Mouse (Mus musculus): Measurements from ENCODE around the gene Psd. TPM values are rescaled to one million over a fixed set of nuclear protein-coding genes. Genes with fewer than 3 reads are reported as not detected.

Psd gene
- total RNA-seq, 2 experiments from 2014 or later, result 686 to 714 TPM

DNA sequence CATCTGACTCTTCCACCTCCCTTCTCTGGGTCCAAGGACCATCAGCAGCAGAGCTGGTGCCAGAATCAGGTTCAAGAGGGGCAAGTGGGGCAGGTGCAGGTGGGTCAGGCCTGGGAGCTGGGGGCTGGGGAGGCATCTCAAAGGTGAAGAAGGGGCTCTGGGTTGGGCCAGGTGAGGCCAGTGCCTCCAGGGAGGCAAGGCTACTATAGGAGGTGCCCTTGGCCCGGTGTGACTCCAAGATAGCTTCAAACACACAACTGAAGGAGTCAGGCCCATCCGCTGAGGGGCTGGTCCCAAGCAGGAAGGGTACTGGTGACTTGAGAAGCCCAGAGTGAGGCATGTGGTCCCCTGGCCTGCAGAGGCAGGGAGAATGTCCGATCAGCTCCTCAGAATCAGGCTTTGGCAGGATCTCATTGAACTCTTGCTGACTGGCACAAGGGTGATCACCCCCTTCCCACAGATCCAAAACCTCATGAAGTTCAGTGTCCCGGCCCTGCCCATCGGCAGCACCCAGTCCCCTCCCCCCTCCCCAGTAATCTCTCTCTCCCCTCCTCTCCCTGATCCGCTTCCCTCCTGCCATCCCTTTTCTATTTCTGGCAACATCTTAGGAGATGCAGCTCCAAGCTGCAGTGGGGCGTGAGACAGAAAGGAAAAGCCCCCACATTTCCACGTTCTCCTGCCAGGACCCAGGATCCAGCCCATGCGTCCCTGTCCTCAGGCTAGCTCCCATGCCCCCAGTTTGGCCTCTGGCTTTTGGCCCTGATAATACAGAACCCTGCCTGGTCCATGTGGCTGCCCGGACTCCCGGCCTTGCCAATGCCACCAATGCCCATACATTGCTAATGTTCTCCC lies 4.6 kb downstream of the Psd start:
- DNase-seq (ENCODE audit: low spot score in 2 of 2), result no peak

DNA sequence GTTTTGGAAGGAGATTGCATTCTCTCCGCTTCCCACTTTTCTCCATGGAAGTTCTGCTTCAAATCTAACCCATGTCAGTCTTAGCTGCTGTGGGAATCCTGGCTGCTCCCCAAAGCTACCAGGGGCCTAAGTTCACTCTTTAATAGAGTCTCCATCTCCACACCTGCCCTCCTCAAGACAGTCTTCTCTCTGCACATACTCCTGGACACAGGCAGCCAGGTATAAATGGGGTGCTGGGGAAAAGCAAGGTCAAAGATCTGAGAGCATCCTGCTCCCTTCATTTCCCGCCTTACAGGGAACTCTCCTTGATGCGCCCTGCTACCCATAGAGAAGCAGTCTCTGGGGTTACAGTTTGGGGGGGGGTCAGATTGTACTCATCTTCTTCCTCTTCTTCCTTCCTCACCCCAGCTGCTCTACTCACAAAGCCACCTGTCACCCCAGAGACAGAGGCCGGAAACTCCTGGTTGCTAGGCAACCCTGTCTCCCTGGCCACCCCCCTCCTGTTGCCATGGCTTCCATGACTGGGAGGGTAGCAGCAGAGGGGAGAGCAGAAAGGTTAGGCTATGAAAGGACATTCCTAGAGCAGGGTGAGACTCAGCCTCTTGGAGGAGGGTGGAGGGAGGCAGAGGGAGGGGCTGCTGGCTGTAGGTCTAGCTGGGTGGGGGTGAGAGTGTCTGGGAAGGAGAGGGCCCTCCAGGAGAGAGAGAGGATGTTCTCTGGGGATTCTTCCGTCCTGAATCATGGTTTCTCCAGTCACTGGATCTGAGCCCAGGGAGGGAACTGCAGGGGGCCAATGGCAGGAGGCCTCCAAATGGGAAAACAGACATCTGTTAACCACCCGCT lies 5.6 kb downstream of the Psd start:
- peak in 1 of 2 experiments; percentile 50 for DNase-seq (ENCODE audit: low spot score in 2 of 2)

DNA sequence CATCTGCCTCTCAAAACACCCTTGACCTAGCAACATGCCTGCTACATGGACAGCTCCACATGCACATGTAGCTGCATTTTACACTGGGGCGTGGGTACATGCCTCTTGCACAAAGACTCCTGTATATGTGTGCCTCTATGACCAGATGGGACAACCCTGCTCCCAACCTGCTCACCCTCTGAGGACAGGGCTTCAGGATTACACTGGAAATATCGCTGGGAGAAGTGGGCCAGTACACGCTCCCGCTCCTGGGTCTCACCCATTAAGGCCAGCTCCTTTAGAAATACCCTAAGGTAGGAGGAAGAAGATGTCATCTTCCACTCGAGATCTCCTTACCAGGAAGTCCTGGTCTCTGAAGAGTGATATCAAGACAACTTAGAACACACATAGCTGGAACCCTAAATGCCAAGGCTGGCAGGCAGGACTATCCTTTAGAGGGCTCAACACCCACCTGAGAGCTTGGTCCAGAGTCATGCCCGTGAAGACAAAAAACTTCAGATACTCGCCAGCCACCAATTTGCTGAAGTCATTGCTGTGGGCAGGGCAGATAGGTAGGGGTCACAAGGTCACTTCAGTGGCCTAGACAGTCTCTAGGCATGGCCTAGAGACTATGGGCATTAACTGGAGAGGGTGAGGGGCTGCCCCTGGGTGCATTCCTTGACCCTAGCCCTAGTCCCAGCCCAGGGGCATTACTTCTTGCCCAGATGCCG lies 6.7 kb downstream of the Psd start:
- no peak for DNase-seq (ENCODE audit: low spot score in 2 of 2)

DNA sequence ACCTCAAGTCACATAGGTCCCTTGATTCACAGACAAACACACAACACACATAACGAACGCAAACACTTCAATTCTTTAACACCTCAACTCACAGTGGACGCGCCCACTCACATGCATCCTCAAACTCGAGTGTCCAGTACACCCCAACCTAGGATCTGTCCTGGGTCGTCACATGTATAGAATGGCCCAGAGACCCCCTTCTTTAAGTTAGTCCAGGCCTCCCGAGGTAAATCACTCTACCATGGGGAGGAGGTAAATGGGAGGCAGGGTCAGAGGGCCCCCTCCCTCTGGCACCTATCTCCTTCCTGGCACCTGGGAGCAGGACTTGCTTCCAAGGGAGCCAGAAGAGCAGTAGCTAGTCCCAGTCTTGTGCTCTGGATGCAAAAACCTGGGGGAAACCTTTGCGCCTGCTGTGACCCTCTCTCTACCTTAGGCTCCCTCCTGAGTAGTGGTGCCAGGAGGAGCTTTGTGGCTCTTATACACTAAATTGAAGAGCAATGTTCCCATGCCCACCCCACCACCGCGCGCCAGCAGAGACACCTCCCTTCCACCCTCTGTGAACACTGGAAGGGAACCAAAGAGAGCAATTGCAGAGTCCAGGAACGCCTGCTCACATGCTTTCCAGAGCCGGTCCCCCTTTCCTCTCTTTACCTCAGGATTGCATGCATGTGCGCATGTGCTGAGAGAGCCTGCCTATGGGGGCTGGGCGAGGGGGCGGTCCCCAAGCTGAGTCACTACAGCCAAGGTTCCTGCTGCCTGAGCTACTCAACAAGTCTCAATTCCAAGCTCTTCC lies 8.2 kb downstream of the Psd start:
- DNase-seq (ENCODE audit: low spot score in 2 of 2), result peak; percentile 73 to 84

DNA sequence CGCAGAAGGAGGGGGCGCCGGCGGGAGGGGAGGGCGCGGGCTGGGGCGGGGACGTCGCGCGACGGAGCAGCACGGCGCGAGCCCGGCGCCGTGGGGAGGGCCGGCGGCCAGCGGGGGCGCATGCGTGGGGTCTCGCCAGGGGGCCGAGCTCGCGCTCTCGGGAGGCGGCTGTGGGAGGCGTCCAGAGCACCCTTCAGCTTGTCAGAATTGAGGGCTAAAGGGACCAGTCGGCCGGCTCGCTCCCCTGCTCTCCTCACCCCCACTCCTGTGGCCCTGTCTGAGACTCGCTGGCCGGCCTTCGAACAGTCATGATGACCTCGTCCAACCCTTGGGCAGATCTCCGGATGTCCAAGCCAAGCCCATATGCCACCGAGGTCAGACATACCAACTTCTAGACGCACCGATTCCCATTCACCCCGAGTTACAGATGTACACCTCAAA lies 8.9 kb downstream of the Psd start:
- DNase-seq (ENCODE audit: low spot score in 2 of 2), result peak; percentile 61 to 78

DNA sequence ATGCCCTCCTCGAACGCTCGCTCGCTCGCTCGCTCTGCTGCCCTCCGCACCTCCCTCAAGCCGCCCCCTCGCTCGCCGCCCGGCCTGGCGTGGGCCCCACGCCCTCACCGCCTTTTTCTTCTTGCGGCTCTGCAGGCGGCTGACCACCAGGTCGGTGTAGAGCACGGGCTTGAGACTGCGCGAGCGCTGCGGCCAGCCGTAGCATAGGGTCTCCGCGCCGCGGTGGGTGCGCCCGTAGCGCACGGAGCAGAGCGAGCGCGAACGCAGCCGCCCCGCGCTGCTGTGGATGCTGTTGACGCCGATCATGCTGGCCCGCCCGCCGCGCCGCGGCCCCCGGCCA lies 9.4 kb downstream of the Psd start:
- DNase-seq (ENCODE audit: low spot score in 2 of 2), result peak; percentile 25 to 48

DNA sequence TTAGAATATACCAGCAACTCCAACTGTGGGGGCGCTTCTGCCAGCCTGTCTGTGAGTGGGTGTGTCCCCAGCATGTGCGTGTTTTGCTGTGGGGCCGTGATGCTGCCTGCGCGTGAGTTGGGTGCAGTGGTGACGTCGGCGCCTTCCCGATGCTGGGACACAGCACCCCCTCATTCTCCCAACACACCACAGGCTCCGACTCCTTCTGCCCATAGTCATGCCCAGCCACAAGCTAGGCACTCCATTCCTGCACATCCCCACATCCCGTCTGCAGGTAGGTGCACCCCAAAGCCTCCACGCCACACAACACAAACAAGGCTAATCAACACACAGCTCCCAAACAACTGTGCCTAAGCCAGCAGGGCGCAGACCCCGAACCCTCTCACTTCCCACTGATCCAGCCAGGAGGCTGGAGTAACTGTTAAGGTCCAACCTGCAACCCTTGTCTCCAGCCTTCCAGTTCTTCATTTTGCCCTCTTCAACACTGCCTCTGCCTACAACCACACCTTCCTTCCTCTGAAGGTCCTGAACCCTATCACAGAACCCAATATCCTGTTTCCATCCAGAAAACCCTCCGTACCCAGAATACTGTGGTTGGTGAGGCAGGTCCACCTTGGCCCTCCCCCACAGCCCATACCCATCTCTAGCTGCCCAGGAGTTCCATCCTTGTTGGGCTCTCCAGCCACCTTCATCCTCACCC lies 10.0 kb downstream of the Psd start:
- DNase-seq (ENCODE audit: low spot score in 2 of 2), result peak; percentile 61 to 62

DNA sequence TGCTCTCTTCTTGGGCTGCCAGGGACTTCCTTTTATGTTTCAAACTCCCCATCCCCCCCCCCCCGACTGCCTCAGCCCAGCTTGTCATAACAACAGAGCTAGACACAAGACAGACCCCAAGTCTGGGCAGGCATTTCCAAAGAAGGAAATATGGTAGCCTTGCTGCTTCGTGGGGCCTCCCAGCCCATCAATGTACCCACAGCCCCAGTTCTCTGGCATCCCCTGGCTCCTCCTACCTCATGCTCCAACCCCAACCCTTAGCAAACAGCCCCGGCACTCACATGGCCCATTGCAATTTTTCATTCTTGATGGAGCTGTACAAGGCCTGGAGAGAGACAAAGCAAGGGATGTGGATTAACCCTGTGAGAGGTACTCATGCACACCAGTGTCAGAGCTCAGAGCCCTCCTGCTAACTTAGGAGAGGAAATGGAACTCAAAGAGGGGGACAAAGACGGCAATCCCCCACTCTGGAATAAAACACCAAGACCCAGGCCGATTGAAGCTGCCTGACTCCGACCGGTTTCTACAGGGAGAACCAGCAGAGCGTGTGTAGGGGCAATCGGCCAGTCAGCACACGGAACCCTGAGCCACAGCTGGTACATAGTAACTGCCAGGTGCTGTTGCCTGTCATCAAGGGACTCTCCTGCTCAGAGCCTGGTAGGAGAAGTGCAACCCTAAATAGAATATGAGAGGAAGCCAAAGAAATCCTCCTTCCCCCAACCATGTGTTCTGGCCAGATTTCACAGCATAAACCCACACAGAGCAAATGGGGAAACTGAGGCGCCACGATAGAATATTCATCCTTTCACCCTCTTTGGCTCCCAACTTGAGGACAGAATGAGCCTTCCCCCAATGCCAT lies 11.0 kb downstream of the Psd start:
- peak; percentile 6 to 13 for DNase-seq (ENCODE audit: low spot score in 2 of 2)

DNA sequence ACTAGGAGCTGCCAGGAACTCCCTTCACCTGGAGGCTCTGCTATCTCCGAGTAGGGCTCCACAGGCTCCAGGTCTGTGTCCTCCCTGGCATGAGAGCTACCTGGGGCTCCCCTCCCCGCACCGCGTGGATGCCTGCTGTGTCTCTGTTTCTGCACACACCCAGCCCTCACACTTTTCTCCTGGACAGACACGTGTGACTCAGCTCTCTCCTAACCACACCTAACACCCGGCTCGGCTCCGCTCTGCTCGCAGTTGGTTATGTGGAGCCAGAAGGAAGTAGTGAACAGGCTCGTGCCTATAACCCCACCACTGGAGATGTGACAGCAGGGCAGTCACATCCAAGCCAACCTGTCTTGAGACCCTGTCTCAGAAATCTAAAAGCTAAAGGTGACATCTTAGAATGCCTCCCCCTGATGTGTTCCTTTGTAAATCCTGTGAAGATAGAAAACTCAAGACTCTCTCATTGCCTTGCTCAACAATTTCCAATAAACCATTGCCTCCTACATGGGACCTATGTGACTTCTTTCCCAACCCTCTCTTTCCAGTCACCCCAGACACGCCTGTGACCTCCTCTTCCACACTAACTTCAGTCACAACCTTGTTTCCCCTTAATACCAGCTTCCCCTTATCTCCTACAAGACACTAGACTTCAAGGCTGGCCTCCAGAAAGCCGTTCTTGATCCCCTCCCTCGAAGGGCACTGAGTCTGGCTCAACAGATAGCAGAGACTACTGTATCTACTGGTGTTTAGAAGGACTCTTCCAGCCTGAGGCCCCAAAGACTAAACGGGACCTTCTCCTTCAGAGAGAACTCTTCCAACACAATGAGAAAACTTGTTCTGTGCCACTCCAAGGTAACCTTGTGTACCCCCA lies 11.8 kb downstream of the Psd start:
- DNase-seq (ENCODE audit: low spot score in 2 of 2), result peak; percentile 4 to 9

DNA sequence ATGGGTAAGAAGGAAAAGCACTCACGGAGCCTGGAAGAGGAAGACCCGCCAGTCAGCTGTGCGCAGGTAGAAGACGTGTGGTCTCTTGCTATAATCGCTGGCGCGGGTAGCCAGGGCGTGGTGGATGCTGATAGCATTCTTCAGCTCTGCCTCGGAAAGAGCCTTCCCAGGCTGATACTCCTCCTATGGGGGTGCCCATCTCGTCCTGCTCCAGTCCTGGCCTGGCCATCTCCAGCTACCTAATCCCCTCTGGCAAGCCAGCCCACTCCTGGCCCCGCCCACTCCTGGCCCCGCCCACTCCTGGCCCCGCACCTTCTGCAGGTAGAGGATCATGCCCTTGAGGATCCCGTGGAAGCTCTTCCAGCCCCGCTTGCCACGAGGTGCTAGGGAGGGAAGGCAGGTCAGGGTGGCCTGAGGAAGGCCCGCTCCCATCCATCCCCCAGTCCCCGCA lies 12.8 kb downstream of the Psd start:
- peak in 1 of 2 experiments; percentile 8 for DNase-seq (ENCODE audit: low spot score in 2 of 2)

DNA sequence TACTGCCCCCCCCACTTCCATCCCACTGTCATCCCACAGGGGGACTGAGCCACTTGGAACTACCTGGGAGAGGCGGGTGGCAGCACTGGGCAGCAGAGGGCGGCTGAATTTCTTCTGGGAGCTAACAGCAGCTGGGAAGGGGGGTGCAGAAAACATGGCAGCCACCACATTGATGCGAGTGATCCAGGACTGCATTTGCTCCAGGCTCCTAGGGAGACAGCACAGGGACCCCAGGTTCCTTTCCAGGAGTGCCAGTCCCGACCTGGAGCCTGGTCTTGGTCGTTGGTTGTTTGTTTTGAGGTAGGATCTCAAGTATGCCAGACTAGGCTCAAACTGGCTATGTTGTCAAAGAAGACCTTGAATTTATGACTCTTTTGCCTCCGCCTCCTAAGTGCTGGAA lies 13.4 kb downstream of the Psd start:
- peak in 1 of 2 experiments; percentile 8 for DNase-seq (ENCODE audit: low spot score in 2 of 2)

DNA sequence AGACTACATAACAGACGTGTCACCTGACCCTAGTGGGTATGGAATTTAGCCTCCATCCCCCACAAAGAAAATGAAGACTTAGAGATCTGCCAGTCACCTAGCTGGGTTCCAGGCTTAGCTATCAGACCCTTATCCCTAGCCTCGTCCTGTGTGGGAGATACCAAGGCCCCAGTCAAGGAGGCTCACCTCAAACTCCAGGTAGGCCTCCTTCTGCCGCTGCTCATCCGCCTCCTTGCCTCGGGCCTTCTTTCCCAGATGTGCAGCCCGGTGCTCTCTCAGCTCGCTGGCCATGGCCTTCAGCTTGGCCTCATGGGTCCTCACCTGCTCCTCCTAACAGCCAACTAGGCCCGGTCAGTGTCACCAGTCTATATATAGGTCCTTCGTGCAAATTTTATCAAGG lies 13.8 kb downstream of the Psd start:
- no peak for DNase-seq (ENCODE audit: low spot score in 2 of 2)

DNA sequence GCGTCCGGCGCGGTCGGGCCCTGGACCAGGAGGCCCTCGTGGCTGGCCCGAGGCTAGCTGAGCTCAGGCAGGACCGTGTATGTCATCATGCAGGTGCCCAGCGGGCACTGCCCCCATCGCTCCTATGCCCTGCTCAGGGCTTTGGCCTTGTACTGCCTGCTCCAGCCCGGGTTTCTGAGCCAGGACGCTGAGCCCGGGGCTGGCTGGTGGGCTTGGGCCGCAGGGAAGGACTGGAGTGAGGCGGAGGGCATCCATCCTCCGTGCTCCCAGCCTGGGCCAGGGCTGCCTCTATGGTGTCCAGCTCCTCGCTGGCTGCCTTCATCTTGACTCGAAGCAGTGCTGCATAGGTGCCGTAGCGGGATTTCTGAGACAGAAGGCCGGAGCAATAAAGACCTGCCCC lies 14.4 kb downstream of the Psd start:
- peak; percentile 2 to 10 for DNase-seq (ENCODE audit: low spot score in 2 of 2)

DNA sequence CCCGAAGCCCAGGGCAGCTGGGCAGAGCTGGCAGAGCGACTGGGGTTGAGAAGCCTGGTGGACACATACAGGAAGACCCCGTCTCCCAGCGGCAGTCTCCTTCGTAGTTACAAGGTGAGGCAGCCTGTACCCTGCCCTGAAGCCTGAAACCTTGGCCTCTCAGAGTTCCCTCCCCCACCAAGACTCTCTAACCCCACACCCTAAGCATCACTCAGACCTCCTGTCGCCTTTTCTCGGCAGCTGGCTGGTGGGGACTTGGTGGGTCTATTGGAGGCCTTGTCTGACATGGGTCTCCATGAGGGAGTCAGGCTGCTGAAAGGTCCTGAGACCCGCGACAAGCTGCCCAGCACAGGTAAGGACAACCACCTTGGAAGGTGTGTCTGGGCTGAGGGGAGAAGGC lies 15.6 kb downstream of the Psd start:
- peak; percentile 6 to 14 for DNase-seq (ENCODE audit: low spot score in 2 of 2)

DNA sequence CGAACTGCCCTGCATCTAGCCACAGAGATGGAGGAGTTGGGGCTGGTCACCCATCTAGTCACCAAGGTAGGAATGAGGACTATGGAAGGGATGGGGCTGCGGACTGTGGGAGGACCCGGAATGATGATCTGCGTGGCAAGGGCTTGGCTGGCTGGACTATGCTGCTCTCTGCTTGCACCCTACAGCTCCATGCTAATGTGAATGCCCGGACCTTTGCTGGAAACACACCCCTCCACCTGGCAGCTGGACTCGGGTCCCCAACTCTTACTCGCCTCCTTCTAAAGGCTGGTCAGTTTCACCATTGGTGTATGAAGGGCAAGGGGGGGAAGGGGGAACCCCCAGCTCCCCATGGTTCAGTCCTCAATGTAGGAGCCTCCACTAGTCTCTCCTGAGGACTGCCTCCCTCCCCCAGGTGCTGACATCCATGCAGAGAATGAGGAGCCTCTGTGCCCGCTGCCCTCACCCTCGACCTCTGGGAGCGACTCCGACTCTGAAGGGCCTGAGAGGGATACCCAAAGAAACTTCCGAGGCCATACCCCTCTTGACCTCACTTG lies 16.6 kb downstream of the Psd start:
- DNase-seq (ENCODE audit: low spot score in 2 of 2), result peak; percentile 4 to 11

DNA sequence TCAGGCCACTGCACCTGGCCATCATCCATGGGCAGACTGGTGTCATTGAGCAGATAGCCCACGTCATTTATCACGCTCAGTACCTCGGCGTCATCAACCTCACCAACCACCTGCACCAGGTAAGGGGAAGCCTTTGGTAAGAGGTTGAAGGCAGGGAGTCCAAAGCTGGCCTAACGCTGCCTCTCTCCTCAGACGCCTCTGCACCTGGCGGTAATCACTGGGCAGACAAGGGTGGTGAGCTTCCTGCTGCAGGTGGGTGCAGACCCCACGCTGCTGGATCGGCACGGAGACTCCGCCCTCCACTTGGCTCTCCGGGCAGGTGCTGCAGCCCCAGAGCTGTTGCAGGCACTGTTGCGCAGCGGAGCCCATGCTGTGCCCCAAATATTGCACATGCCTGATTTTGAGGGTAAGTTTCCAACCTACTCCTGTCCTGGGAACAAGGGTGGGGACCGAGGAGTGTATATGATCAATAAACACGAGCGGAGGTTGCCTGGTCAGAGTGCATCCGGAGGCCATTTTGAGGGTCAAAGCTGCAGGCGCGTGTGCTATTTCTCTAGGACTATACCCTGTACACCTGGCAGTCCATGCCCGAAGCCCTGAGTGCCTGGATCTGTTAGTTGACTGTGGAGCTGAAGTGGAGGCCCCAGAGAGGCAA lies 17.2 kb downstream of the Psd start:
- DNase-seq (ENCODE audit: low spot score in 2 of 2), result peak; percentile 5 to 17

DNA sequence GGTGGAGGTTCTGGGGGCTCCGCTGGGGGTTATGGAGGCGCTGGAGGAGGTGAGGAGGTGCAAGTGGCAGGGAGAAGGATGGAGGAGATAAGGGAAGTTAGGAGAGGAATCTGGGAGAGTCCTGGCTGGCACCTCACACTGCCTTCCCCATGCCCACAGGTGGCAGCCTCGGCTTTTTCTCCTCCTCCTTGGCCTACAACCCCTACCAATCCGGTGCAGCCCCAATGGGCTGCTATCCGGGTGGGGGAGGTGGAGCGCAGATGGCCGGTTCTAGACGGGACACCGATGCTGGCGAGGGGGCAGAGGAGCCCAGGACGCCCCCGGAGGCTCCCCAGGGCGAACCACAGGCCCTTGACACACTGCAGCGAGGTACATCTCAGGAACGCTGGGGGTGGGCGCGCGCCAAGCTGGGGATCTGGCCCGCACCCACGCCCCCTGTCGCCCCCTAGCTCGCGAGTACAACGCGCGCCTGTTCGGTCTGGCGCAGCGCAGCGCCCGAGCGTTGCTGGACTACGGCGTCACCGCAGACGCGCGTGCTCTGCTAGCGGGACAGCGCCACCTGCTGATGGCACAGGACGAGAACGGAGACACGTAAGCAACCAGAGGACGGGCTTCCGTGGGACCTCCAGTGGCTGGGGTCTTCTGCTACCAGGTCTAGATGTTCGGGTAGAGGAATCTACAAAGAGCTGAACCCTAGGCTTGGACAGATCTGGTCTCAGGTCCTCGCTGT lies 18.1 kb downstream of the Psd start:
- DNase-seq (ENCODE audit: low spot score in 2 of 2), result peak; percentile 91 to 92

Measured in layer of hippocampus, postnatal 10 days (tissue).